Mouse (Mus musculus) hindbrain, embryonic 15.5 days (tissue): Measurements from ENCODE around the gene AC124502.3. TPM values are rescaled to one million over a fixed set of nuclear protein-coding genes. Genes with fewer than 3 reads are reported as not detected.
"Not testable (repeated sequence)": the region's sequence is repeated elsewhere in the genome, so short reads cannot be mapped to it uniquely, and the experiment has no call there.

Source experiments
- ATAC-seq: fragments of 200-750 bp; cut with Nextera tagmentation; 2 replicates; pipeline ENCODE4 v1.8.0; 2017; ENCODE audit warnings: low read depth, moderate number of reproducible peaks, moderate TSS enrichment; ENCODE audit not compliant: low FRiP score
- H3K27ac ChIP-seq: fragments of 300-500 bp; sonication (generic); replicated peaks from 2 replicates; pipeline ENCODE4 v1.5.1; 2015; ENCODE audit warnings: mild to moderate bottlenecking, inconsistent platforms
- H3K27me3 ChIP-seq: fragments of 300-500 bp; sonication (generic); 2 replicates; pipeline ENCODE4 v1.6.1; 2015; ENCODE audit warnings: control low read depth, inconsistent platforms
- H3K36me3 ChIP-seq: fragments of 300-500 bp; sonication (generic); 2 replicates; pipeline ENCODE4 v1.6.1; 2015; ENCODE audit warnings: control low read depth, inconsistent platforms
- H3K4me1 ChIP-seq: fragments of 300-500 bp; sonication (generic); replicated peaks from 2 replicates; pipeline ENCODE4 v1.6.1; 2015; ENCODE audit warnings: control low read depth, inconsistent platforms
- H3K4me2 ChIP-seq: fragments of 300-500 bp; sonication (generic); 2 replicates; pipeline ENCODE4 v1.6.1; 2015; ENCODE audit warnings: moderate library complexity, mild to moderate bottlenecking, inconsistent platforms
- H3K4me3 ChIP-seq: fragments of 300-500 bp; sonication (generic); 2 replicates; pipeline ENCODE4 v1.5.1; 2015; ENCODE audit warnings: mild to moderate bottlenecking, inconsistent platforms
- H3K9ac ChIP-seq: fragments of 300-500 bp; sonication (generic); 2 replicates; pipeline ENCODE4 v1.6.1; 2015; ENCODE audit warnings: inconsistent platforms
- H3K9me3 ChIP-seq: fragments of 300-500 bp; sonication (generic); 2 replicates; pipeline ENCODE4 v1.6.1; 2016; ENCODE audit warnings: control low read depth, inconsistent platforms
- WGBS: fragments of 180-500 bp; shearing (Covaris S2); methylation state at CpG from one replicate; pipeline ENCODE4 v1.1.7; 2015; 5-methylcytosine and 5-hydroxymethylcytosine counted together
- polyA plus RNA-seq: library from polyadenylated mRNA; unstranded; fragments of >200 nt; fragmentation: Nextera tagmentation; extraction: Ambion mirVana; gene quantifications from 2 replicates; pipeline ENCODE4 v1.2.1, GENCODE M21; 2015

The AC124502.3 gene
- 2.7 and 5.1 TPM in 2 replicates for polyA plus RNA-seq

- peak within 1 kb of the TSS; percentile 95 for H3K9ac ChIP-seq
- no peaks in the 10 kb centered on the region for H3K9me3 ChIP-seq
- H3K36me3 ChIP-seq: peaks cover 5% of the 10 kb centered on the region; the same call in 1 of the 2 replicates
- WGBS: under 1% methylated on average over 44 of the region's 44 CpGs
- peak within 1 kb of the TSS; percentile 96 for H3K4me2 ChIP-seq
- peak within 1 kb of the TSS; percentile 91 for H3K4me3 ChIP-seq
- H3K4me1 ChIP-seq: peaks cover 37% of the 10 kb centered on the region
- peak within 1 kb of the TSS; percentile 92 for H3K27ac ChIP-seq
- H3K27me3 ChIP-seq: no peaks in the 10 kb centered on the region
- peak; percentile 93 for ATAC-seq
Measured at GRCm38 (mm10) chr19:5038709-5039156, at the start of gene AC124502.3, which contains the start of gene B4gat1. AC124502.3 (plus strand) TSS chr19:5038891. B4gat1 (plus strand) TSS chr19:5038826.

- 0 out of 2 replicates have a peak overlapping the region, but pooled peaks have one; percentile 65 for H3K27ac ChIP-seq
- peaks cover 5% of the 10 kb centered on the region; the same call in 1 of the 2 replicates for H3K36me3 ChIP-seq
- WGBS: 5% methylated on average over 13 of the region's 13 CpGs
- H3K9ac ChIP-seq: peak overlapping the region; percentile 37
- H3K4me3 ChIP-seq: peak overlapping the region; percentile 41
- H3K4me2 ChIP-seq: peak overlapping the region; percentile 57
- H3K9me3 ChIP-seq: no peaks in the 10 kb centered on the region
- no peak for ATAC-seq
- H3K4me1 ChIP-seq: peaks cover 41% of the 10 kb centered on the region
- peaks cover 53% of the 10 kb centered on the region for H3K27me3 ChIP-seq
Measured at GRCm38 (mm10) chr19:4989013-4989412, 49.7 kb upstream of the AC124502.3 start.

DNA sequence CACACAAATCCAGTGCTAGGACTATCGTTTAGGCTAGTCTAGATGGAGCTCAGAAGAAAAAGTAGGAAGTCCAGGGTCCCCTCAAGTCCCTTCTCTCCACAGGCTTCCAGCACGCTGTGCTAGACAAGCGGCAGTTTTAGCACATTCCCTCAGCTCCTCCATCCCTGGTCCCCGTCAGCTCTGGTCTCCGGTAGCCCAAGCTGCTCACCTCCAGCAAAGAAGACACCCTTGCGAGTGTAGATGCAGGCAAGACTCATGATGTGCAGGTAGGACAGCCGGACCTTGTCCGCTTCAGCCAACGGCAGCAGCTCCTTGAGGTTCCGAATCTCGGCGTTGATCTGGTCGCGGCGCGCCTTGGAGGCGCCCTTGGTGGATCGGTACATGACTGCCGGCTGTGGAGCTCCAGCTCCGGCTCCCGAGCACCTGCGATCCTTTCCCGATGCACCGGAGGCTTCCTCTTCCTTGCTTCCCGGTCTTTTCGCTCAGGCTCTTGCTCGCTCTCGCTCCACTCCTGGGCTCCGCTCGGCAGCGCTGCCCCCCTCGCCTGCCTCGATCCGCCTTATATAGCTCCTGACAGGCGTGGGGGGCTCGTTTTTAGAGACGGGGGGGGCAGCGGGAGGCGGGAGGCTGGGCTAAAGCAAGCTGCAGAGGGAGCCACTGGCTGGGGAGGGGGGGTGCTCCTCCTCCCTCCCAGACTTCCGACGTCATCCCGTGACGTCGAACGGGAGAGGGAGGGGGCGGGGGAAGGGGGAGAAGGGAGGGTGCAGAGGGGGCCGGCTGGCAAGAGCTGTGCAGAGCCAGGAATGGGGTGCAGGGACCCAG, 49.0 kb upstream of the AC124502.3 start:
- Histone ChIP-seq H3K4me1 (peaks cover 48% of the 10 kb centered on the region), H3K27ac (peak overlapping the region; percentile 73), H3K9me3 (no peaks in the 10 kb centered on the region), H3K27me3 (peaks cover 46% of the 10 kb centered on the region), H3K4me2 (peak overlapping the region; percentile 57), H3K9ac (peak overlapping the region; percentile 37), H3K36me3 (peaks cover 5% of the 10 kb centered on the region; the same call in 1 of the 2 replicates), H3K4me3 (peak overlapping the region; percentile 41)
- ATAC-seq: peak; percentile 82
- WGBS: 12% methylated on average over 42 of the region's 47 CpGs

GRCm38 (mm10) chr19:4990256-4990625, 48.5 kb upstream of the AC124502.3 start, which contains the start of gene Npas4:
Npas4 (minus strand) TSS chr19:4990316.
- peak; percentile 5; the same call in 1 of the 2 replicates for ATAC-seq
- Histone ChIP-seq H3K36me3 (0 out of 2 replicates have a peak, but pooled peaks cover 5% of the 10 kb centered on the region), H3K27me3 (peaks cover 40% of the 10 kb centered on the region), H3K27ac (peak within 1 kb of the TSS; percentile 73), H3K9me3 (no peaks in the 10 kb centered on the region), H3K4me2 (peak within 1 kb of the TSS; percentile 57), H3K4me1 (peaks cover 52% of the 10 kb centered on the region), H3K4me3 (peak within 1 kb of the TSS; percentile 41), H3K9ac (peak within 1 kb of the TSS; percentile 37)
- 16% methylated on average over 4 of the region's 4 CpGs for WGBS

DNA sequence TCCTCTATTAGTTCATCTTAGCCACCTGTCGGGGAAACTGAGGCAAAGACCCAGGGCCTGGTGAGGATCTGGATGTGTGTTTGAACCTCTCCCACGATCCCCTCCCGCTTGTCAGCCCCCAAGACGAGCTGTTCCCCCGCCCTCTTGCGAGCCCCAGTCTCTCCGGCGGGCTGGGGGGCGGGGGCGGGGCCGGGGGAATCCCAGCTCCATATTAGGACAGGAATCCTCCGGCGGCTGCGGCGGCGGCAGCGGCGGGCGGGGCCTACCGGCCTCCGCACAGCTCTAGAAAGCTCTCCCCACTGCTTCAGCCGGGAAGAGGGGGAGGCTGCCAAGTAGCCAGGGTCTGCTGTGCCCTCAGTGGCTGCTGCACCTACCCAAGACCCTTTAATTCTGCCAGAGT, 48.0 kb upstream of the AC124502.3 start:
- Histone ChIP-seq H3K36me3 (0 out of 2 replicates have a peak, but pooled peaks cover 5% of the 10 kb centered on the region), H3K4me2 (peak overlapping the region; percentile 57), H3K4me1 (peaks cover 52% of the 10 kb centered on the region), H3K9me3 (no peaks in the 10 kb centered on the region), H3K4me3 (peak overlapping the region; percentile 41), H3K9ac (peak overlapping the region; percentile 32; the same call in 1 of the 2 replicates), H3K27ac (0 out of 2 replicates have a peak overlapping the region, but pooled peaks have one; percentile 73), H3K27me3 (peaks cover 39% of the 10 kb centered on the region)
- ATAC-seq: no peak
- WGBS: 2% methylated on average over 22 of the region's 22 CpGs

DNA sequence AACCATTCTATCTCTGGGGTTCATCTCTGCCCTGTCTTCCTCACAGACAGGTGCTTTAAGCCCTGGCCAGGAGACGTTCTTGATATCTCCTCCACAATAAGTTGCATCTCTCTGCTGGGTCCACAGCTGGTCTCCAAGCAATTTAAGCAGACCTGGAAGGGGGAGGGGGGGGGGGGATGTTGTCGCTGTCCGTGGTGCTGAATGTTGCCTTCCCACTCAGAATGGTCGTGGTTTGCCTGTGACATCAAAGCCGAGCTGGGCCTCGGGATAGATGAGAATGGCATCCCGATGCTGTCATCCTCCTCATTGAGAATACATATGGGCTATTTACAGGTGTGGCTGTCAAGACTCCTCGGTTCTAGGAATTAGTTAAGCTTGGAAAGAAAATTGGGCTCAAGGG, 46.3 kb upstream of the AC124502.3 start:
- no peak overlapping the region for H3K27ac ChIP-seq
- no peak overlapping the region for H3K9ac ChIP-seq
- 15% methylated on average over 8 of the region's 8 CpGs for WGBS
- peak overlapping the region; percentile 34; the same call in 1 of the 2 replicates for H3K4me2 ChIP-seq
- no peak overlapping the region for H3K4me3 ChIP-seq
- H3K27me3 ChIP-seq: peaks cover 22% of the 10 kb centered on the region
- peaks cover 55% of the 10 kb centered on the region for H3K4me1 ChIP-seq
- no peak for ATAC-seq
- H3K36me3 ChIP-seq: 0 out of 2 replicates have a peak, but pooled peaks cover 4% of the 10 kb centered on the region
- H3K9me3 ChIP-seq: no peaks in the 10 kb centered on the region

- no peak for ATAC-seq
- no peaks in the 10 kb centered on the region for H3K9me3 ChIP-seq
- H3K27ac ChIP-seq: no peak overlapping the region
- no peak overlapping the region for H3K4me3 ChIP-seq
- H3K27me3 ChIP-seq: peaks cover 17% of the 10 kb centered on the region
- WGBS: 5% methylated on average over 9 of the region's 9 CpGs
- no peak overlapping the region for H3K9ac ChIP-seq
- H3K4me1 ChIP-seq: peaks cover 58% of the 10 kb centered on the region
- H3K36me3 ChIP-seq: no peaks in the 10 kb centered on the region
- peak overlapping the region; percentile 34; the same call in 1 of the 2 replicates for H3K4me2 ChIP-seq
Measured at GRCm38 (mm10) chr19:4992904-4993303, 45.8 kb upstream of the AC124502.3 start.

- Histone ChIP-seq H3K36me3 (no peaks in the 10 kb centered on the region), H3K4me3 (no peak overlapping the region), H3K9ac (no peak overlapping the region), H3K4me2 (0 out of 2 replicates have a peak overlapping the region, but pooled peaks have one; percentile 10), H3K9me3 (no peaks in the 10 kb centered on the region), H3K4me1 (peaks cover 58% of the 10 kb centered on the region), H3K27ac (peak overlapping the region; percentile 74), H3K27me3 (peaks cover 14% of the 10 kb centered on the region)
- ATAC-seq: no peak
- 36% methylated on average over 5 of the region's 5 CpGs for WGBS
Measured at GRCm38 (mm10) chr19:4994043-4994442, 44.6 kb upstream of the AC124502.3 start.

DNA sequence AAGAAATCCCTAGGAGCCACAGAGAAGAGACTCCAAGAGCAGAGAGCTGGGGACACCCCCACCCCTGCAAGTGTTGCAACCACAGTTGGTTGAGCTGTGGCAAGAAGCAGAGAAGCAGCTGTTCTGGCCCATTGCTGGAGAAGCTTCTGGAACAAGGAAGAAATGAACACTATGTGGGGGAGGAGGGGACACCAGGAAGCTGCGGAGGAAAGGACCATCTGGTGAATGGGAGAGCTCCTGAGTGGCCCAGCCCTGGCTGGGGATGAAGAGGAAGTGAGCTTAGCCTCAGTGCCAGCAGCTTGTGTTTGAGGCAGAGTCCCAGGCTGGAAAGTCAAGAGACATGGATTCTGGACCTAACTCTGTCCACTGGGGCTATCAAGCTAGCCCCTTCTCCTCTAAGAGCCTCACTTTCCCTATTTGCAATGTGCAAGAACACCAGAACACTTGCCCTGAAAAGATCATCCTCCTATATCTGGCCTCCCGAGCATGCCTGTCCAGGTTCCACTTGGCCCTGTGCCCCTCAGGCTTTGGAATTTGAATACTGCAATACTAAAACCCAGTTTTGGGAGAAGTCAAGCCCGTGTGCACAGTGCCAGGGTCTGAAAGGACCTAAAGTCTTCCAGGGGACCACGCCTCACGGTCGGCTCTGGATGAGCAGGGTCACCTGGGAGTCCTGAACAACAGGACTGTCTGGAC, 39.1 kb upstream of the AC124502.3 start:
- no peak for ATAC-seq
- Histone ChIP-seq H3K9ac (0 out of 2 replicates have a peak overlapping the region, but pooled peaks have one; percentile 20), H3K36me3 (no peaks in the 10 kb centered on the region), H3K4me3 (no peak overlapping the region), H3K4me1 (peaks cover 51% of the 10 kb centered on the region), H3K27me3 (0 out of 2 replicates have a peak, but pooled peaks cover 3% of the 10 kb centered on the region), H3K9me3 (no peaks in the 10 kb centered on the region), H3K27ac (no peak overlapping the region), H3K4me2 (peak overlapping the region; percentile 14)
- 68% methylated on average over 6 of the region's 6 CpGs for WGBS

GRCm38 (mm10) chr19:5001666-5002406, 36.9 kb upstream of the AC124502.3 start:
- Histone ChIP-seq H3K4me3 (peak overlapping the region; percentile 37), H3K36me3 (no peaks in the 10 kb centered on the region), H3K27me3 (no peaks in the 10 kb centered on the region), H3K4me1 (peaks cover 46% of the 10 kb centered on the region), H3K27ac (peak overlapping the region; percentile 93), H3K9me3 (no peaks in the 10 kb centered on the region), H3K4me2 (peak overlapping the region; percentile 67), H3K9ac (peak overlapping the region; percentile 47)
- under 1% methylated on average over 39 of the region's 39 CpGs for WGBS
- ATAC-seq: peak; percentile 99

GRCm38 (mm10) chr19:5003644-5004043, 35.0 kb upstream of the AC124502.3 start:
- not testable (repeated sequence) for H3K4me3 ChIP-seq, H3K4me2 ChIP-seq, H3K9me3 ChIP-seq, H3K27me3 ChIP-seq, ATAC-seq, H3K9ac ChIP-seq, H3K36me3 ChIP-seq, H3K27ac ChIP-seq
- WGBS: 54% methylated on average over 2 of the region's 2 CpGs
- peaks cover 35% of the 10 kb centered on the region for H3K4me1 ChIP-seq
